Mouse (Mus musculus): Measurements from ENCODE around the gene Myh14. TPM values are rescaled to one million over a fixed set of nuclear protein-coding genes. Genes with fewer than 3 reads are reported as not detected.

Myh14 gene
- polyA plus RNA-seq (2015; fragmentation: Illumina TruSeq; extraction: RNeasy Lipid Tissue Mini Kit (QIAGEN cat#74804); ENCODE audit: insufficient read depth, low read depth, low replicate concordance) = 5.7 TPM

GRCm38 (mm10) chr7:44670803-44671202 is at the start of gene Myh14:
Myh14 (minus strand) TSS chr7:44670843.

GRCm38 (mm10) chr7:44708574-44708973 is 37.9 kb upstream of the Myh14 start, which contains the start of gene Izumo2:
Izumo2 (plus strand) TSS chr7:44708742.

GRCm38 (mm10) chr7:44590402-44591347 is 80.0 kb downstream of the Myh14 start, which contains the start of gene Kcnc3:
Kcnc3 (plus strand) TSS chr7:44590664.

GRCm38 (mm10) chr7:44572213-44572701 is 98.4 kb downstream of the Myh14 start, which contains the start of gene Napsa:
Napsa (plus strand) TSS chr7:44572380.

Other genes with a start within 250 kb of the Myh14 start
- gene Lrrc4b, start 241.8 kb downstream of the Myh14 start, polyA plus RNA-seq (2015; fragmentation: Illumina TruSeq; extraction: RNeasy Lipid Tissue Mini Kit (QIAGEN cat#74804); ENCODE audit: insufficient read depth, low read depth, low replicate concordance) = not detected
- gene Aspdh, start 205.5 kb downstream of the Myh14 start, polyA plus RNA-seq (2015; fragmentation: Illumina TruSeq; extraction: RNeasy Lipid Tissue Mini Kit (QIAGEN cat#74804); ENCODE audit: insufficient read depth, low read depth, low replicate concordance) = not detected
- 38.2 TPM for gene Josd2, start 202.9 kb downstream of the Myh14 start, polyA plus RNA-seq (2015; fragmentation: Illumina TruSeq; extraction: RNeasy Lipid Tissue Mini Kit (QIAGEN cat#74804); ENCODE audit: insufficient read depth, low read depth, low replicate concordance)
- 33.0 TPM for gene Emc10, start 174.3 kb downstream of the Myh14 start, polyA plus RNA-seq (2015; fragmentation: Illumina TruSeq; extraction: RNeasy Lipid Tissue Mini Kit (QIAGEN cat#74804); ENCODE audit: insufficient read depth, low read depth, low replicate concordance)
- 6.0 TPM for gene Fam71e1, start 174.3 kb downstream of the Myh14 start, polyA plus RNA-seq (2015; fragmentation: Illumina TruSeq; extraction: RNeasy Lipid Tissue Mini Kit (QIAGEN cat#74804); ENCODE audit: insufficient read depth, low read depth, low replicate concordance)
- 0.37 TPM for gene Mybpc2, start 146.2 kb downstream of the Myh14 start, polyA plus RNA-seq (2015; fragmentation: Illumina TruSeq; extraction: RNeasy Lipid Tissue Mini Kit (QIAGEN cat#74804); ENCODE audit: insufficient read depth, low read depth, low replicate concordance)
- gene Spib, start 138.8 kb downstream of the Myh14 start, polyA plus RNA-seq (2015; fragmentation: Illumina TruSeq; extraction: RNeasy Lipid Tissue Mini Kit (QIAGEN cat#74804); ENCODE audit: insufficient read depth, low read depth, low replicate concordance) = 0.50 TPM
- gene Pold1, start 122.0 kb downstream of the Myh14 start, polyA plus RNA-seq (2015; fragmentation: Illumina TruSeq; extraction: RNeasy Lipid Tissue Mini Kit (QIAGEN cat#74804); ENCODE audit: insufficient read depth, low read depth, low replicate concordance) = 12.0 TPM
- 41.0 TPM for gene Nr1h2, start 116.9 kb downstream of the Myh14 start, polyA plus RNA-seq (2015; fragmentation: Illumina TruSeq; extraction: RNeasy Lipid Tissue Mini Kit (QIAGEN cat#74804); ENCODE audit: insufficient read depth, low read depth, low replicate concordance)
- gene Napsa, start 98.5 kb downstream of the Myh14 start, polyA plus RNA-seq (2015; fragmentation: Illumina TruSeq; extraction: RNeasy Lipid Tissue Mini Kit (QIAGEN cat#74804); ENCODE audit: insufficient read depth, low read depth, low replicate concordance) = 0.72 TPM
- gene Kcnc3, start 80.2 kb downstream of the Myh14 start, polyA plus RNA-seq (2015; fragmentation: Illumina TruSeq; extraction: RNeasy Lipid Tissue Mini Kit (QIAGEN cat#74804); ENCODE audit: insufficient read depth, low read depth, low replicate concordance) = 3.5 TPM
- gene Izumo2, start 37.9 kb upstream of the Myh14 start, polyA plus RNA-seq (2015; fragmentation: Illumina TruSeq; extraction: RNeasy Lipid Tissue Mini Kit (QIAGEN cat#74804); ENCODE audit: insufficient read depth, low read depth, low replicate concordance) = not detected
- 4.8 TPM for gene Vrk3, start 77.6 kb upstream of the Myh14 start, polyA plus RNA-seq (2015; fragmentation: Illumina TruSeq; extraction: RNeasy Lipid Tissue Mini Kit (QIAGEN cat#74804); ENCODE audit: insufficient read depth, low read depth, low replicate concordance)
- gene Zfp473, start 80.2 kb upstream of the Myh14 start, polyA plus RNA-seq (2015; fragmentation: Illumina TruSeq; extraction: RNeasy Lipid Tissue Mini Kit (QIAGEN cat#74804); ENCODE audit: insufficient read depth, low read depth, low replicate concordance) = 0.28 TPM
- gene Nup62, start 145.2 kb upstream of the Myh14 start, polyA plus RNA-seq (2015; fragmentation: Illumina TruSeq; extraction: RNeasy Lipid Tissue Mini Kit (QIAGEN cat#74804); ENCODE audit: insufficient read depth, low read depth, low replicate concordance) = 5.4 TPM
- gene Il4i1, start 145.5 kb upstream of the Myh14 start, polyA plus RNA-seq (2015; fragmentation: Illumina TruSeq; extraction: RNeasy Lipid Tissue Mini Kit (QIAGEN cat#74804); ENCODE audit: insufficient read depth, low read depth, low replicate concordance) = not detected
- 44.5 TPM for gene Atf5, start 145.8 kb upstream of the Myh14 start, polyA plus RNA-seq (2015; fragmentation: Illumina TruSeq; extraction: RNeasy Lipid Tissue Mini Kit (QIAGEN cat#74804); ENCODE audit: insufficient read depth, low read depth, low replicate concordance)
- 13.5 TPM for gene Akt1s1, start 178.1 kb upstream of the Myh14 start, polyA plus RNA-seq (2015; fragmentation: Illumina TruSeq; extraction: RNeasy Lipid Tissue Mini Kit (QIAGEN cat#74804); ENCODE audit: insufficient read depth, low read depth, low replicate concordance)
- 19.6 TPM for gene Tbc1d17, start 178.2 kb upstream of the Myh14 start, polyA plus RNA-seq (2015; fragmentation: Illumina TruSeq; extraction: RNeasy Lipid Tissue Mini Kit (QIAGEN cat#74804); ENCODE audit: insufficient read depth, low read depth, low replicate concordance)
- gene Pnkp, start 186.3 kb upstream of the Myh14 start, polyA plus RNA-seq (2015; fragmentation: Illumina TruSeq; extraction: RNeasy Lipid Tissue Mini Kit (QIAGEN cat#74804); ENCODE audit: insufficient read depth, low read depth, low replicate concordance) = 11.9 TPM
- gene Ptov1, start 198.9 kb upstream of the Myh14 start, polyA plus RNA-seq (2015; fragmentation: Illumina TruSeq; extraction: RNeasy Lipid Tissue Mini Kit (QIAGEN cat#74804); ENCODE audit: insufficient read depth, low read depth, low replicate concordance) = 49.5 TPM
- 20.6 TPM for gene Med25, start 221.9 kb upstream of the Myh14 start, polyA plus RNA-seq (2015; fragmentation: Illumina TruSeq; extraction: RNeasy Lipid Tissue Mini Kit (QIAGEN cat#74804); ENCODE audit: insufficient read depth, low read depth, low replicate concordance)
- gene Fuz, start 225.2 kb upstream of the Myh14 start, polyA plus RNA-seq (2015; fragmentation: Illumina TruSeq; extraction: RNeasy Lipid Tissue Mini Kit (QIAGEN cat#74804); ENCODE audit: insufficient read depth, low read depth, low replicate concordance) = 9.6 TPM